Mouse (Mus musculus): ENCODE data around the gene Hs3st2. TPM values are rescaled to one million over a fixed set of nuclear protein-coding genes. Genes with fewer than 3 reads are reported as not detected.

Hs3st2 gene
- polyA plus RNA-seq, 1 experiment from 2014 or later, result 0.44 TPM

- no peak overlapping the region for H3K9ac ChIP-seq
- no peaks in the 10 kb centered on the region for H3K27me3 ChIP-seq
- H3K9me3 ChIP-seq (replicated peaks), result no peaks in the 10 kb centered on the region
- H3K4me1 ChIP-seq (replicated peaks), result no peaks in the 10 kb centered on the region
- H3K4me3 ChIP-seq, result no peak overlapping the region
- H3K27ac ChIP-seq, result no peak overlapping the region
- no peak overlapping the region for H3K4me2 ChIP-seq
- H3K36me3 ChIP-seq, result no peaks in the 10 kb centered on the region
- no peak for ATAC-seq (replicated peaks; ENCODE audit: insufficient number of reproducible peaks, insufficient read depth, low FRiP score, low read depth)
- WGBS, result 76% methylated on average over 18 of the region's 18 CpGs
Observed at GRCm38 (mm10) chr7:121549329-121550022, 157.8 kb downstream of the Hs3st2 start.

All from heart, embryonic 15.5 days (tissue).